Mouse (Mus musculus) lung, adult 2 months (tissue): ENCODE data around the gene Msmo1. TPM values are rescaled to one million over a fixed set of nuclear protein-coding genes. Genes with fewer than 3 reads are reported as not detected.

Experiments used
- DNase-seq: peaks from one replicate; pipeline ENCODE4 v3.0.0; 2022
- H3K4me1 ChIP-seq: fragments of 200-500 bp; 2 replicates; pipeline ENCODE4 v1.6.1; 2011; ENCODE audit warnings: low read length; ENCODE audit not compliant: control insufficient read depth, insufficient read depth
- H3K4me3 ChIP-seq: fragments of 200-500 bp; replicated peaks from 2 replicates; pipeline ENCODE3; 2011; ENCODE audit warnings: low read depth, mild to moderate bottlenecking, control low read depth, low read length; ENCODE audit errors: extremely low read depth
- CTCF ChIP-seq: fragments of 200-500 bp; IDR thresholded peaks from 2 replicates; pipeline ENCODE4 v1.5.1; 2011; ENCODE audit warnings: mild to moderate bottlenecking, low read length, control low read depth; ENCODE audit not compliant: insufficient read depth
- POLR2A ChIP-seq: fragments of 200-500 bp; IDR thresholded peaks from 2 replicates; pipeline ENCODE4 v1.6.1; 2011; ENCODE audit warnings: low read depth, mild to moderate bottlenecking, control low read depth, low read length, borderline replicate concordance; ENCODE audit errors: extremely low read depth
- whole genome bisulfite sequencing: fragments of 180-500 bp; shearing (Covaris S2); methylation state at CpG from one replicate; pipeline ENCODE4 v1.1.7; 2018; 5-methylcytosine and 5-hydroxymethylcytosine counted together
- polyA plus RNA-seq: library from polyadenylated mRNA; depleted of rRNA; stranded (reverse); fragments of >200 nt; gene quantifications from 2 replicates; pipeline ENCODE4 v1.2.3, GENCODE M21; 2012

Gene Msmo1
- polyA plus RNA-seq, 1 experiment = 32.2 TPM

DNA sequence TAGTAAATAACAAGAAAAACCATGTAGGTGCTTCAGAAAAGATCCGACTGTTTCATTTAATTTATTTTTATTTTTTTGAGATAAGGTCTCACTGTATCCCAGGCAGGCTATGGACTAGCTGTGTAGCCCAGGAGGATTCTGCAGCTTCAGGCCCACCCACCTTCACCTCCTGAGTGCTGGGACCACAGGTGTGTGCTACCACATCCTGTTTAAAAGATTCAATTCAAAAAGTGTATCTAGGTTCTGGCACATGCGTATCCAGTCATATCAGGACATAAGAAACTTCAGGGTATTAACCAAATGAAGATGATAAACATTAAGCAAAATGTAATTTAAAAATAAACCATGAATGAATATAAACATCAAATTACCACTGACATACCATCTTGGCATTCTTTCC, 10.4 kb downstream of the Msmo1 start:
- Histone ChIP-seq H3K4me3 (no peak overlapping the region), H3K4me1 (peaks cover 2% of the 10 kb centered on the region; the same call in 1 of the 2 replicates)
- 83% methylated on average over 2 of the region's 2 CpGs for WGBS
- no peak for DNase-seq
- TF ChIP-seq CTCF (no peak), POLR2A (no peak)

DNA sequence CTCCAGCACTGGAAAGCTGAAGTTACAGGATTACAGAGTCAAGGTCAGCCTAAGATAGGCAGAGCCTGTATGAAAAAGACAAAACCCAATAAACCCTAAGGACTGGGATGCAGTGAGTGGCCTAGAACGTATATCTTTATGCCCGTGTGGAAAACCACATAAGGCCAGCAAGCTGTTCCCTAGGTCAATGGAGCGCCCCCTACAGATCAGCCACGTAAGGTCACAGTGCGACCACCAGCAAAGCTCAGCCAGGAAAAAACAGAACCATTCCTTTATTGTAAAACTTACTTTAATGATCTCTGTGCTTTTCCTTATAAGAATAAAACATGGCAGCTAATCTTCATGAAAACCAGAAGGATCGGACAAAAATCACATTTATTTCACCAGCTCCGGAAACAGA, 15.7 kb downstream of the Msmo1 start:
- WGBS = 86% methylated on average over 7 of the region's 7 CpGs
- no peak overlapping the region for H3K4me3 ChIP-seq
- H3K4me1 ChIP-seq = no peaks in the 10 kb centered on the region
- DNase-seq = no peak
- TF ChIP-seq CTCF = no peak
- TF ChIP-seq POLR2A = no peak

DNA sequence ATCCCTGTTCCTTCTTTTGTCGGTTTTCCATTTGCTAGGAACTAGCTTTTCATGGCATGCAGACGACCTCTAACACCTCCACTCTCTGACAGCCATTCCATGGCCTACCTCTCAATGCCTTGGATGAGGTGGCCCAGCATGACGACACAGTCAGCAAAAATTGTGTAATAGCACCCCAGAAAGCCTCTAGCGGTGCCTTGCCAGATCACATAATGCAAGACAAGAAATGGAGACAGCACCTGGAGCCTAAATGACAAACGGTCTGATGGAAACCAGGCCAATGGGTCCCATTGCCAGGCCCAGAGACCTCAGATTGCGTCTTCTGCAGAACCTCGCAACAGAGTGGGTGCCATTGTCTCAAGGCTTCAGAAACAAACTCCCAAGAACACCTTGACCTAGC, 21.1 kb downstream of the Msmo1 start:
- H3K4me1 ChIP-seq = no peaks in the 10 kb centered on the region
- 82% methylated on average over 7 of the region's 7 CpGs for WGBS
- no peak for DNase-seq
- no peak overlapping the region for H3K4me3 ChIP-seq
- TF ChIP-seq POLR2A = no peak

DNA sequence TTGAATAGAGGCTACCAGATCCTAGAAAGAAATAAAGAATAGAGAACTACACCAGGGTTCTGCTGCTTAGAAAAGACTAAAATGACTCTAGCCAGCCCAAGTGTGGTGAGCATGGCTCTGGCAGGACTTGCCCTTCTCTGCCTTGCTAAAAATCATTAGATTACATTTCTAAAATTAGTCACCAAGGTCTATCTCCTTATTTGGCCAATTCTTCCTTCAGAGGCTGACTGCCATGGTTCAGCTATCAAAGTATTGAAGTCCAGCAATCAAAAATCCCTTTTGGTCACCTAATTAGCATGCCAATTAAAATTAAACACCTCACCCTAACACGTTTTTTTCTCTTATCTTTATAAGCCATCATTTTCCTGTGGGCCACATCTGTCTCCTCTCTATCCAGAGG, 22.0 kb downstream of the Msmo1 start:
- no peaks in the 10 kb centered on the region for H3K4me1 ChIP-seq
- no peak for DNase-seq
- 11% methylated on average over 1 of the region's 1 CpGs for WGBS
- no peak overlapping the region for H3K4me3 ChIP-seq
- TF ChIP-seq CTCF (no peak), POLR2A (no peak)

DNA sequence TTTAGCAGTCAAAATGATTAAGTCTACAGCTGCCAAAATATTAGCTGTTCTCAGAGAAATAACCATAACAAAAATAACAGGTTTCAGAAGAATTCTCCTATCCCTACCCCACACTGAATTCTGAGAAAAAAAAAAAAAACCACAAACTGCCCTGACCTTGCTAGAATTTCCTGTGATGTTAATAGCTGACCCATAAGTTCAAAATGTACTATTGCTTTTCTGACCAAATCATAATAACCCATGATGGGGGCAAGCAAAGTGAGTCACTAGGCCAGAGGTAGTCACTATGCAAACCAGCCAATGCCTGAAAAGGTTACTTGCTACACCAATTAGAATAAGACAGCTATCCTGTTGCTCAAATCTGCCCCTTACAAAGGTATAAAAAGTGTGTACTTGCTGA, 26.1 kb downstream of the Msmo1 start:
- TF ChIP-seq POLR2A (no peak), CTCF (no peak)

DNA sequence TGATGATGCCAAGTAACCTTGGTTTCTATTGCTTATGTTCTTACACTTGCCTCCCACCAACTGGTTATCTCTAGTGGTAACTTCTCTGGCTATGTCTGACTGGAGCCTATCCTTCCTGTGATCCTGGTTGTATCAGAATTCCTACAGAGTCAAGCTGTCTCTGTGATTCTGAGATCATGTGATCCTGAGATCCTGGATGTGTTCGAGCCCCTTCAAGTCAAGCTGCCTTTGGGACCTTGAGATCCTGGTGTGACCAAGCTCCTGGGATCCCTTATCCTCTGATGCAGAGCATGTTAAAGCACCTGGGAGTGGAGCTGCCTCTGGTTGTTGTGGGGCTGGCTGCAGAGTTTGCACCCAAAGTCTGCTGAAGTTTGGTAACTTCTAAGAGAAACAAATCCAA, 30.4 kb downstream of the Msmo1 start:
- Histone ChIP-seq H3K4me1 (no peaks in the 10 kb centered on the region), H3K4me3 (no peak overlapping the region)
- TF ChIP-seq CTCF (no peak), POLR2A (no peak)
- DNase-seq = no peak
- WGBS = 78% methylated on average over 1 of the region's 1 CpGs

More for the DNA sequence above, 26.1 kb downstream of the Msmo1 start:
- no peak overlapping the region for H3K4me3 ChIP-seq
- no peaks in the 10 kb centered on the region for H3K4me1 ChIP-seq
- DNase-seq = no peak

DNA sequence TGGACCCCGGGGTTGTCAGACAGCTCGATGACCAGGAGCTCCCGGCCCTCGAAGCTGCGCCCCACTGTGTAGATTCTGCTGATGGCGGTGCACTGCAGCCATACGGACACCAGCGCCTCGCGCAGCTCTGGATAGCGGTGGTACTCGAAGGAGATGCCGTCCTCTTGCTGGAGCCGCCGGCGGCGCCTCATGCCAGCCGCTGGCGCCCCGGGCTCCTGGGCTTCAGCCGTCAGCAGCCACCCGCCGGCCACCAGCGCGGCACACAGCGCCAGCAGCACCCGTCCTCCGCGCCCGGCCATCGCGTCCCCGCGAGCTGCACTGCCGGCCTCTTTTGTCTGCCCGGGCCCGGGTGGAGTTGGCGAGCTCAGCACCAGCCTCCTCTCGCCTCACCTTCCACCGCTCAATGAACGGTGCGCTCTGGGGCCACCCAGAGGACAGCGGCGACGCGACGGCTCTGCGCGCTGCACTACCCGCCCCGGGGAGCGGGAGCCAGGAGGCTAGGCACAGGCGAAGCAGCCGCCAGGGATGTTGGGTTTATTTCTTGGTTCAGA, 40.9 kb downstream of the Msmo1 start, which contains the start of gene Cpe:
Gene Cpe, minus strand, starts transcription at position 404 of the 551 bp plus-strand sequence.
- WGBS = under 1% methylated on average over 54 of the region's 54 CpGs
- H3K4me3 ChIP-seq = no peak within 1 kb of the TSS
- peak; percentile 42 for DNase-seq
- H3K4me1 ChIP-seq = no peaks in the 10 kb centered on the region
- no peak for TF ChIP-seq CTCF
- TF ChIP-seq POLR2A = no peak

DNA sequence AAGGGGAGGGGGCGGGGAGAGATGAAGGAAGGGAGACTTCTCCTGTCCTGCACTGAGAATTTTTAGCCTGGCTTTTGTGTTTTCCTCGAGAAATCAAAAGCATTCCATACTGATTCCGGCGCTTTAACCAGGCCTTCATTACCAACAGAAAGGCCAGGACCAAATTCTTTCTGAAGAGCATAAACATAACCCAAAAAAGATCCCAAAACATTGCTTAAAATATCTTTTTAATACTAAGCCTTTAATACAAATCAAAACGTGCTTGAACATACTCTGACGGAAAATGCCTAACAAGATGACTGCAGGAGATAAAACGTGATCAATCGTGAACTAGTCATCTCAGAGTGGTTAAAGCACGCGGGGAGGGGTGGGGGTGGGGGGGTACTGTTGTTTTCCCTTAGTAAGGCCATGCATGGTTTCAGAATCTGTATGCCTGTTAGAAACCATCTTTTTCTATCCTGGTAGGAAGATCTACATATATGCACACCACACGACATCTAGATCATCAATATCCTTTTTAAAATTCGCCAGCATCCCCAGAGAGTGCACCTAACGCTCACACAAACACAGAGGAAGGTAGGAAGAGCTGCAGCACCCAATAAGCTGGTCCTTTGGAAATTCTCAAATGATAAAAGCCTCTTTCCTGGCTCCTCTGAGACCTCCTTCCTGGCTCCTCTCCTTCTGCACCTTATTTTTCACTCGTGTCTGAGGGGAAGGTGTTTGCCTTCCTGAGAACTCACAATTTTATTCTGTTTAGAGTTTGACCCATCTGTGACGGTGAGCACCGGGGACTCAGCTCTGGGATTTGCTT, 41.8 kb downstream of the Msmo1 start:
- no peak for TF ChIP-seq CTCF
- no peak for TF ChIP-seq POLR2A
- Histone ChIP-seq H3K4me3 (no peak overlapping the region), H3K4me1 (no peaks in the 10 kb centered on the region)
- no peak for DNase-seq
- WGBS = 31% methylated on average over 16 of the region's 16 CpGs

DNA sequence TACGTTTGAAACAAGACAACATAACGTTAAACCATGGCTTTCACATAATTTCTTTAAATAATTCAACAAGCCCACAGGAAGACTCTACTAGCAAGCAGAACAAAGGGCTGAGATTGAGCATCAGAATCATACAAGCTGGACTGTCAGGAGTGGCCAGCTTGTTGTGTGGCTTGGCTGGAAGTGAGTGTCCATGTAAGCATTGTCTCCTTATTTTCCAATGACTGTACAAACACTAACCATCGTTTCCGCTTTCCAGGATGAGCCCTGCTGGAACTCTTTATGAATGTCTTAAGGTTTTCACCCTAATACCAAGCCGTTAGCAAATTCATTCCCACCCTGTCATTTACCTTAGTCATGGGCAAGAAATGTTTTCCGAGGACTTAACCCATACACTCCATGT, 42.7 kb downstream of the Msmo1 start:
- Histone ChIP-seq H3K4me1 (no peaks in the 10 kb centered on the region), H3K4me3 (no peak overlapping the region)
- TF ChIP-seq POLR2A (no peak), CTCF (no peak)
- WGBS = 76% methylated on average over 6 of the region's 6 CpGs
- no peak for DNase-seq

DNA sequence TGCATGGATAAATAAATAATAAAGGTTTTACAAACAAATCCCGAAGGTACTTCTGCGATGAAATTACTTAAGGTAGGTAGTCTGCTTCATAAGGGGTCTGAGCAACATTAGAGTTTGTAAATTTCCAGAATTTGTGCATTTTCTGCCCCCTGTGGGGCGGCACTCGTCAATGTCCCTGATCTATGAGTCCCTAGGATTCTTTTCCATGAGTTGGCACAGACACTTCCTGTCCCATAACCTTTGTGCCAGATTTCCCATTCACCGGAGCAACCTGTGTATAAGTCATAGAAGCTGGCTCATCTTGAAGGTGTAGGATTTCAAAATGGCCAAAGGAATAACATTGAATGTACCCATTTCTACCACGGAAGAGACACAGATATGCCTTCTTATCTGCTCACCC, 43.3 kb downstream of the Msmo1 start:
- DNase-seq = no peak
- WGBS = 72% methylated on average over 6 of the region's 6 CpGs
- Histone ChIP-seq H3K4me3 (no peak overlapping the region), H3K4me1 (no peaks in the 10 kb centered on the region)
- TF ChIP-seq POLR2A = no peak
- no peak for TF ChIP-seq CTCF
